Mouse (Mus musculus) hindbrain, embryonic 11.5 days (tissue): ENCODE data around the gene Srl. TPM values are rescaled to one million over a fixed set of nuclear protein-coding genes. Genes with fewer than 3 reads are reported as not detected.

Source experiments
- ATAC-seq: fragments of 200-750 bp; cut with Nextera tagmentation; 2 replicates; pipeline ENCODE4 v1.8.0; 2017; ENCODE audit warnings: mild to moderate bottlenecking, moderate TSS enrichment, moderate library complexity; ENCODE audit not compliant: low FRiP score
- DNase-seq: peaks from one replicate; pipeline ENCODE4 v3.0.0-alpha.2; 2015; ENCODE audit warnings: low spot score
- H3K27ac ChIP-seq: fragments of 300-500 bp; sonication (generic); 2 replicates; pipeline ENCODE4 v1.5.1; 2014; ENCODE audit warnings: mild to moderate bottlenecking, low read depth, low read length
- H3K27me3 ChIP-seq: fragments of 300-500 bp; sonication (generic); 2 replicates; pipeline ENCODE4 v1.6.1; 2014; ENCODE audit warnings: mild to moderate bottlenecking, low read length, moderate library complexity, mixed read lengths; ENCODE audit not compliant: control insufficient read depth, insufficient read depth
- H3K36me3 ChIP-seq: fragments of 300-500 bp; sonication (generic); 2 replicates; pipeline ENCODE4 v1.6.1; 2014; ENCODE audit warnings: mild to moderate bottlenecking, low read length, moderate library complexity, mixed read lengths; ENCODE audit not compliant: control insufficient read depth, insufficient read depth
- H3K4me1 ChIP-seq: fragments of 300-500 bp; sonication (generic); replicated peaks from 2 replicates; pipeline ENCODE4 v1.6.1; 2014; ENCODE audit warnings: low read length, mixed read lengths; ENCODE audit not compliant: control insufficient read depth, insufficient read depth
- H3K4me2 ChIP-seq: fragments of 300-500 bp; sonication (generic); replicated peaks from 2 replicates; pipeline ENCODE4 v1.6.1; 2014; ENCODE audit warnings: mild to moderate bottlenecking, low read depth, low read length
- H3K4me3 ChIP-seq: fragments of 300-500 bp; sonication (generic); 2 replicates; pipeline ENCODE4 v1.5.1; 2014; ENCODE audit warnings: low read depth, low read length
- H3K9ac ChIP-seq: fragments of 300-500 bp; sonication (generic); 2 replicates; pipeline ENCODE4 v1.6.1; 2014; ENCODE audit warnings: low read depth, low read length
- H3K9me3 ChIP-seq: fragments of 300-500 bp; sonication (generic); 2 replicates; pipeline ENCODE4 v1.6.1; 2016; ENCODE audit warnings: low read length; ENCODE audit not compliant: control insufficient read depth
- WGBS: fragments of 180-500 bp; shearing (Covaris S2); extraction: QIAGEN DNeasy Blood & Tissue Kit; methylation state at CpG from one replicate; pipeline ENCODE4 v1.1.7; 2014; 5-methylcytosine and 5-hydroxymethylcytosine counted together
- polyA plus RNA-seq: library from polyadenylated mRNA; unstranded; fragments of >200 nt; fragmentation: Nextera tagmentation; extraction: Ambion mirVana; gene quantifications from 2 replicates; pipeline ENCODE4 v1.2.1, GENCODE M21; 2014

Gene Srl
- polyA plus RNA-seq, 1 experiment from 2014 or later = 21.2 TPM

GRCm38 (mm10) chr16:4431841-4432240 is 109.8 kb downstream of the Srl start:
- H3K36me3 ChIP-seq = no peaks in the 10 kb centered on the region
- H3K27ac ChIP-seq = no peak overlapping the region
- H3K9me3 ChIP-seq = no peaks in the 10 kb centered on the region
- no peak overlapping the region for H3K4me3 ChIP-seq
- ATAC-seq = no peak
- no peaks in the 10 kb centered on the region for H3K27me3 ChIP-seq
- no peak for DNase-seq
- H3K9ac ChIP-seq = no peak overlapping the region
- WGBS = 74% methylated on average over 4 of the region's 4 CpGs
- no peaks in the 10 kb centered on the region for H3K4me1 ChIP-seq
- H3K4me2 ChIP-seq = no peak overlapping the region

GRCm38 (mm10) chr16:4431013-4431412 is 110.6 kb downstream of the Srl start:
- no peak overlapping the region for H3K27ac ChIP-seq
- no peak overlapping the region for H3K9ac ChIP-seq
- WGBS = 88% methylated on average over 3 of the region's 3 CpGs
- DNase-seq (no peak), ATAC-seq (no peak)
- H3K27me3 ChIP-seq = no peaks in the 10 kb centered on the region
- H3K4me1 ChIP-seq = no peaks in the 10 kb centered on the region
- H3K4me3 ChIP-seq = no peak overlapping the region
- H3K36me3 ChIP-seq = no peaks in the 10 kb centered on the region
- H3K9me3 ChIP-seq = no peaks in the 10 kb centered on the region
- no peak overlapping the region for H3K4me2 ChIP-seq

- no peak for DNase-seq
- no peaks in the 10 kb centered on the region for H3K4me1 ChIP-seq
- no peaks in the 10 kb centered on the region for H3K27me3 ChIP-seq
- no peak for ATAC-seq
- WGBS = 88% methylated on average over 5 of the region's 5 CpGs
- H3K27ac ChIP-seq = no peak overlapping the region
- H3K9me3 ChIP-seq = no peaks in the 10 kb centered on the region
- H3K9ac ChIP-seq = no peak overlapping the region
- H3K4me2 ChIP-seq = no peak overlapping the region
- H3K4me3 ChIP-seq = no peak overlapping the region
- no peaks in the 10 kb centered on the region for H3K36me3 ChIP-seq
These were observed 111.4 kb downstream of the Srl start for GRCm38 (mm10) chr16:4430232-4430631.

Other genes starting within 250 kb of the Srl start
- 1.3 and 1.7 TPM in 2 replicates for gene Adcy9, start 121.3 kb downstream of the Srl start, polyA plus RNA-seq
- 16.1 TPM in 2 replicates for gene Tfap4, start 18.0 kb upstream of the Srl start, polyA plus RNA-seq
- 26.3 and 27.6 TPM in 2 replicates for gene Glis2, start 52.9 kb upstream of the Srl start, polyA plus RNA-seq
- gene Pam16, start 83.2 kb upstream of the Srl start, polyA plus RNA-seq = 113 and 117 TPM in 2 replicates
- 7.9 and 9.4 TPM in 2 replicates for gene Vasn, start 98.1 kb upstream of the Srl start, polyA plus RNA-seq
- gene Dnaja3, start 98.2 kb upstream of the Srl start, polyA plus RNA-seq = 49.1 and 54.0 TPM in 2 replicates
- gene Coro7, start 138.0 kb upstream of the Srl start, polyA plus RNA-seq = 14.4 and 15.0 TPM in 2 replicates
- 147 and 162 TPM in 2 replicates for gene Nmral1, start 177.5 kb upstream of the Srl start, polyA plus RNA-seq
- gene Hmox2, start 184.5 kb upstream of the Srl start, polyA plus RNA-seq = 91.3 and 96.4 TPM in 2 replicates
- 76.1 and 80.5 TPM in 2 replicates for gene Cdip1, start 248.5 kb upstream of the Srl start, polyA plus RNA-seq